Mouse (Mus musculus): ENCODE results near the gene Scd3. TPM values are rescaled to one million over a fixed set of nuclear protein-coding genes. Genes with fewer than 3 reads are reported as not detected.
A peak's percentile ranks its signal among the peaks of the same experiment; 100 is the strongest.
"Not testable (repeated sequence)": the region's sequence is repeated elsewhere in the genome, so short reads cannot be mapped to it uniquely, and the experiment has no call there.

The Scd3 gene
- polyA plus RNA-seq, 1 experiment from 2014 or later = 0.05 TPM

- TF ChIP-seq CTCF (IDR thresholded peaks at IDR 0.05) = no peak
- ChIA-PET CTCF (interaction anchor here (1.0 kb wide), 1 partner anchor 13 kb away, joined by 3 read pairs; no protein-coding TSS in a partner anchor), POLR2A (no interaction called here)
- no peaks in the 10 kb centered on the region for H3K27me3 ChIP-seq
- DNase-seq (ENCODE audit: low read depth, low spot score) (no peak), ATAC-seq (no peak)
- in situ Hi-C loops (cut with MboI; ENCODE audit: low pct_unique_long_range_greater_than_20kb) = no loop called here
These were observed 49.0 kb downstream of the Scd3 start for GRCm38 (mm10) chr19:44251936-44252558.

GRCm38 (mm10) chr19:44254106-44254505 is 51.0 kb downstream of the Scd3 start:
- DNase-seq (ENCODE audit: low read depth, low spot score); POLR2A ChIA-PET; H3K27me3 ChIP-seq; ATAC-seq; in situ Hi-C loops (cut with MboI; ENCODE audit: low pct_unique_long_range_greater_than_20kb): not testable (repeated sequence)
- CTCF ChIA-PET = interaction anchor here (1.0 to 1.9 kb wide), 3 partner anchors 9 to 33 kb away, joined by 3 to 8 read pairs (median 3); no protein-coding TSS in a partner anchor

GRCm38 (mm10) chr19:44257377-44257966 is 54.4 kb downstream of the Scd3 start:
- CTCF ChIA-PET = no interaction called here
- POLR2A ChIA-PET = no interaction called here
- H3K27me3 ChIP-seq = no peaks in the 10 kb centered on the region
- TF ChIP-seq CTCF (IDR thresholded peaks at IDR 0.05) = no peak
- no peak for DNase-seq (ENCODE audit: low read depth, low spot score)
- in situ Hi-C loops (cut with MboI; ENCODE audit: low pct_unique_long_range_greater_than_20kb) = no loop called here
- no peak for ATAC-seq

GRCm38 (mm10) chr19:44259484-44259883 is 56.4 kb downstream of the Scd3 start:
- no peak for DNase-seq (ENCODE audit: low read depth, low spot score)
- ChIA-PET POLR2A (interaction anchor here (0.7 kb wide), 3 partner anchors 12 to 398 kb away, joined by 6 to 7 read pairs (median 6); no protein-coding TSS in a partner anchor), CTCF (no interaction called here)
- TF ChIP-seq CTCF (IDR thresholded peaks at IDR 0.05) = no peak
- no peaks in the 10 kb centered on the region for H3K27me3 ChIP-seq
- ATAC-seq = no peak
- in situ Hi-C loops (cut with MboI; ENCODE audit: low pct_unique_long_range_greater_than_20kb) = no loop called here

- no peaks in the 10 kb centered on the region for H3K27me3 ChIP-seq
- DNase-seq (ENCODE audit: low read depth, low spot score) (no peak), ATAC-seq (no peak)
- peak; percentile 17 for TF ChIP-seq CTCF (IDR thresholded peaks at IDR 0.05)
- ChIA-PET CTCF (interaction anchor here (1.1 kb wide), 1 partner anchor 23 kb away, joined by 3 read pairs; no protein-coding TSS in a partner anchor), POLR2A (no interaction called here)
- in situ Hi-C loops (cut with MboI; ENCODE audit: low pct_unique_long_range_greater_than_20kb) = no loop called here
These were observed 57.4 kb downstream of the Scd3 start for GRCm38 (mm10) chr19:44260487-44260886.

- TF ChIP-seq CTCF (IDR thresholded peaks at IDR 0.05) = no peak
- ChIA-PET POLR2A (no interaction called here), CTCF (no interaction called here)
- DNase-seq (ENCODE audit: low read depth, low spot score) (no peak), ATAC-seq (no peak)
- no peaks in the 10 kb centered on the region for H3K27me3 ChIP-seq
- in situ Hi-C loops (cut with MboI; ENCODE audit: low pct_unique_long_range_greater_than_20kb) = no loop called here
These were observed 58.7 kb downstream of the Scd3 start for GRCm38 (mm10) chr19:44261774-44262173.

GRCm38 (mm10) chr19:44263581-44263980 is 60.5 kb downstream of the Scd3 start:
- ChIA-PET POLR2A (no interaction called here), CTCF (interaction anchor here (1.5 kb wide), 1 partner anchor 30 kb away, joined by 5 read pairs; no protein-coding TSS in a partner anchor)
- ATAC-seq = no peak
- DNase-seq (ENCODE audit: low read depth, low spot score) = no peak
- no peaks in the 10 kb centered on the region for H3K27me3 ChIP-seq
- in situ Hi-C loops (cut with MboI; ENCODE audit: low pct_unique_long_range_greater_than_20kb) = no loop called here
- TF ChIP-seq CTCF (IDR thresholded peaks at IDR 0.05) = no peak

- CTCF ChIA-PET = interaction anchor here (1.5 kb wide), 1 partner anchor 30 kb away, joined by 5 read pairs; no protein-coding TSS in a partner anchor
- no peak for TF ChIP-seq CTCF (IDR thresholded peaks at IDR 0.05)
- POLR2A ChIA-PET = no interaction called here
- no peak for DNase-seq (ENCODE audit: low read depth, low spot score)
- in situ Hi-C loops (cut with MboI; ENCODE audit: low pct_unique_long_range_greater_than_20kb) = no loop called here
- no peak for ATAC-seq
- H3K27me3 ChIP-seq = no peaks in the 10 kb centered on the region
These were observed 61.2 kb downstream of the Scd3 start for GRCm38 (mm10) chr19:44264226-44264625.

- no peak for TF ChIP-seq CTCF (IDR thresholded peaks at IDR 0.05)
- ChIA-PET POLR2A (no interaction called here), CTCF (interaction anchor here (0.9 kb wide), 1 partner anchor 29 kb away, joined by 3 read pairs; no protein-coding TSS in a partner anchor)
- no peaks in the 10 kb centered on the region for H3K27me3 ChIP-seq
- in situ Hi-C loops (cut with MboI; ENCODE audit: low pct_unique_long_range_greater_than_20kb) = no loop called here
- DNase-seq (ENCODE audit: low read depth, low spot score) (no peak), ATAC-seq (no peak)
These were observed 62.2 kb downstream of the Scd3 start for GRCm38 (mm10) chr19:44265300-44265699.

- ChIA-PET POLR2A (interaction anchor here (1.0 kb wide), 1 partner anchor 26 kb away, joined by 3 read pairs; no protein-coding TSS in a partner anchor), CTCF (no interaction called here)
- DNase-seq (ENCODE audit: low read depth, low spot score) (no peak), ATAC-seq (no peak)
- no peak for TF ChIP-seq CTCF (IDR thresholded peaks at IDR 0.05)
- H3K27me3 ChIP-seq = no peaks in the 10 kb centered on the region
- in situ Hi-C loops (cut with MboI; ENCODE audit: low pct_unique_long_range_greater_than_20kb) = no loop called here
These were observed 62.9 kb downstream of the Scd3 start for GRCm38 (mm10) chr19:44265911-44266337.

- ChIA-PET POLR2A (interaction anchor here (1.0 kb wide), 1 partner anchor 26 kb away, joined by 3 read pairs; no protein-coding TSS in a partner anchor), CTCF (no interaction called here)
- in situ Hi-C loops (cut with MboI; ENCODE audit: low pct_unique_long_range_greater_than_20kb) = no loop called here
- ATAC-seq = no peak
- H3K27me3 ChIP-seq = no peaks in the 10 kb centered on the region
- DNase-seq (ENCODE audit: low read depth, low spot score) = no peak
- TF ChIP-seq CTCF (IDR thresholded peaks at IDR 0.05) = peak; percentile 22
These were observed 63.4 kb downstream of the Scd3 start for GRCm38 (mm10) chr19:44266458-44266823.
